Mouse (Mus musculus): ENCODE measurements around the gene Olfr1308. TPM values are rescaled to one million over a fixed set of nuclear protein-coding genes. Genes with fewer than 3 reads are reported as not detected.

Gene Olfr1308
- total RNA-seq (2014; fragmentation: Nextera tagmentation) (not detected in 2 replicates), total RNA-seq (2017) (not detected in 2 replicates)

DNA sequence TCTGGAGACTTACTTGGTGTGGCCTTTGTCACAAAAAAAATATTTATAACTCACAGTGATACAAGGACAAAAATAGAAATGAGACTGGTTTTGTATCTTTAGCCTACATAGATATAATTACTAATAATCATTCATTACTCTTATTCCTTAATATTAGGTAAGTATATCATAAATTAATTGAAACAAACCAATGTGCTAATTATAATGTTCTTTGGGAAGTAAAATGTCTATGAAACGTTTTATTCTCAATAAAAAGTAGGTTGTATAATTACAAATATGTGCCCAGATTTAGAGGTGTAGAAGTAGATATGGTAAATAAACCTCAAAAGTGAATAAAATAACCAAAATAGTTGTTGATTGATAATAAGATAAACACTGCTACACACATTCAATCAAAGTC lies at the start of gene Olfr1308:
TSS of gene Olfr1308 (minus strand) at position 101 of the 400 bp plus-strand sequence.
- no peak for ATAC-seq (replicated peaks; ENCODE audit: low FRiP score, low TSS enrichment, poor library complexity, severe bottlenecking)

DNA sequence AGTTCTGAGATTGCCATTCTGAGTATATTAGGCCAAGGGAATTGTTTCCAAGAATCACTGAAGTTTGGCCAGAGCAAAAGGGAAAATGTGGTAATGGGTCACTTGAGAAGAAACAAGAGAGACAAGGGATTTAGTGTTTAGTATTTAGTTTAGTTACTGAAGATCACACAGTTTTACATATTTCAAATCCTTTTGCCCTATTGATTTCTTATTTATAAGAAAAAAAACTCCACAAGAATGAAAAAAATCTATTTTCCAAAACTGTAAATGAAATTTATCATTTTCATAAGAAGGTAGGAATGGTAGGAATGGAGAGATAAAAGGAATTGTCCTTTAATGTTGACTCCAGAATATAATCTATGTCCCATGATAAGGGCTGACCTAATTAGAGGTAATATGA lies 47.9 kb upstream of the Olfr1308 start, which contains the start of gene Olfr1310:
TSS of gene Olfr1310 (minus strand) at position 101 of the 400 bp plus-strand sequence.
- no peak for ATAC-seq (replicated peaks; ENCODE audit: low FRiP score, low TSS enrichment, poor library complexity, severe bottlenecking)

DNA sequence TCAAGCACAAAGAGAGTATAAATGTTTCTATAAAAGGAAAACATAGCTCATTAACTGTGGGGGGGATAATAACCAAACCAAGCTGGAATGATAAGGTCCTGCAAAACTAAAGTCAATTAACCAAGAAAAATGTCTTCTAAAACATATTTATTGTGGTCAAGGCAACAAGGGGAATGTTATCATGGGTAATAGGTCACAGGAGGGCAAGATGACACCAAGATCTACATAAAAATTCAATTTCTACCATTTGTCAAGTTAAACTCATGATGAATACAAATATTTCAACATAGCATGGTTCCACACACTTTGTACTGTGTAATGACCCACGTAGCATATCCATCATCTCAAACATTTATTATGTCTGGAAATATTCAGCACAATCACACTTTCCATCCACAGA lies 25.4 kb upstream of the Olfr1308 start, which contains the start of gene Olfr1309:
TSS of gene Olfr1309 (minus strand) at position 101 of the 400 bp plus-strand sequence.
- no peak for ATAC-seq (replicated peaks; ENCODE audit: low FRiP score, low TSS enrichment, poor library complexity, severe bottlenecking)

DNA sequence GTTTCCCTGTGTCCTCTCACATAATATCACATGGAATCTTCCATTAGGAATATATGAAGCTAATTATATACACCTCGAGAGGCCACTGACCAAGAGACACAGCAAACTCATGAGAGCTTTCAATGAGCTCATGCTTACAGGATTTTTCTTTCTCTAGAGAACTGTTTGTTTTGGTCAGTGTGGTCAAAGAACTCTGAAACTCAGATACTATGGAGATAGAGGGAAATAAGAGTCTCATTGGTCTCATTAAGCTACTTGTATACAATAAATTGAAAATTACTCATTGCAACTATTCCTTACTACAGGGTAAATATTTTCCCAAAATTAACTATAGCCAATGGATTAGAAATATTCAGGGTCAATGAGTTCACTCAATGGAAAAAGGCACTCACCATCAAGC lies 15.4 kb downstream of the Olfr1308 start, which contains the start of gene Olfr1307:
TSS of gene Olfr1307 (minus strand) at position 101 of the 400 bp plus-strand sequence.
- ATAC-seq (replicated peaks; ENCODE audit: low FRiP score, low TSS enrichment, poor library complexity, severe bottlenecking) = no peak

DNA sequence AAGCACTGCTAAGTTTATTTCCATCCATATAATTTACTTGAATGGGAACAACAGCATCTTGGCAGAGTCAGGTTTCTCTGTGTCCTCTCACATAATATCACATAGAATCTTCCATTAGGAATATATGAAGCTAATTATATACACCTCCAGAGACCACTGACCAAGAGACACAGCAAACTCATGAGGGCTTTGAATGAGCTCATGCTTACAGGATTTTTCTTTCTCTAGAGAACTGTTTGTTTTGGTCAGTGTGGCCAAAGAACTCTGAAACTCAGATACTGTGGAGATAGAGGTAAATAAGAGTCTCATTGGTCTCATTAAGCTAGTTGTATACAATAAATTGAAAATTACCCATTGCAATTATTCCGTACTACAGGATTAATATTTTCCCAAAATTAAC lies 48.6 kb downstream of the Olfr1308 start, which contains the start of gene Olfr1306:
TSS of gene Olfr1306 (minus strand) at position 101 of the 400 bp plus-strand sequence.
- no peak for ATAC-seq (replicated peaks; ENCODE audit: low FRiP score, low TSS enrichment, poor library complexity, severe bottlenecking)

Other genes starting within 250 kb of the Olfr1308 start
- gene Olfr1301, start 213.9 kb downstream of the Olfr1308 start, total RNA-seq (2014; fragmentation: Nextera tagmentation) = not detected in 2 replicates
- gene Olfr1301, start 213.9 kb downstream of the Olfr1308 start, total RNA-seq (2017) = not detected in 2 replicates
- gene Olfr1302, start 187.5 kb downstream of the Olfr1308 start, total RNA-seq (2014; fragmentation: Nextera tagmentation) = not detected in 2 replicates
- not detected in 2 replicates for gene Olfr1302, start 187.5 kb downstream of the Olfr1308 start, total RNA-seq (2017)
- gene Olfr1303, start 144.6 kb downstream of the Olfr1308 start, total RNA-seq (2014; fragmentation: Nextera tagmentation) = not detected in 2 replicates
- gene Olfr1303, start 144.6 kb downstream of the Olfr1308 start, total RNA-seq (2017) = not detected in 2 replicates
- not detected in 2 replicates for gene Olfr1305, start 87.8 kb downstream of the Olfr1308 start, total RNA-seq (2014; fragmentation: Nextera tagmentation)
- not detected in 2 replicates for gene Olfr1305, start 87.8 kb downstream of the Olfr1308 start, total RNA-seq (2017)
- not detected in 2 replicates for gene Olfr1306, start 48.7 kb downstream of the Olfr1308 start, total RNA-seq (2014; fragmentation: Nextera tagmentation)
- not detected in 2 replicates for gene Olfr1306, start 48.7 kb downstream of the Olfr1308 start, total RNA-seq (2017)
- not detected in 2 replicates for gene Olfr1307, start 15.5 kb downstream of the Olfr1308 start, total RNA-seq (2014; fragmentation: Nextera tagmentation)
- not detected in 2 replicates for gene Olfr1307, start 15.5 kb downstream of the Olfr1308 start, total RNA-seq (2017)
- gene Olfr1309, start 25.3 kb upstream of the Olfr1308 start, total RNA-seq (2014; fragmentation: Nextera tagmentation) = not detected in 2 replicates
- gene Olfr1309, start 25.3 kb upstream of the Olfr1308 start, total RNA-seq (2017) = not detected in 2 replicates
- not detected in 2 replicates for gene Olfr1310, start 47.8 kb upstream of the Olfr1308 start, total RNA-seq (2014; fragmentation: Nextera tagmentation)
- not detected in 2 replicates for gene Olfr1310, start 47.8 kb upstream of the Olfr1308 start, total RNA-seq (2017)
- gene Olfr1311, start 59.5 kb upstream of the Olfr1308 start, total RNA-seq (2014; fragmentation: Nextera tagmentation) = not detected in 2 replicates
- not detected in 2 replicates for gene Olfr1311, start 59.5 kb upstream of the Olfr1308 start, total RNA-seq (2017)
- not detected in 2 replicates for gene Olfr1312, start 85.3 kb upstream of the Olfr1308 start, total RNA-seq (2014; fragmentation: Nextera tagmentation)
- gene Olfr1312, start 85.3 kb upstream of the Olfr1308 start, total RNA-seq (2017) = not detected in 2 replicates
- gene Olfr1313, start 112.9 kb upstream of the Olfr1308 start, total RNA-seq (2014; fragmentation: Nextera tagmentation) = not detected in 2 replicates
- not detected in 2 replicates for gene Olfr1313, start 112.9 kb upstream of the Olfr1308 start, total RNA-seq (2017)
- not detected in 2 replicates for gene Olfr1314, start 131.8 kb upstream of the Olfr1308 start, total RNA-seq (2014; fragmentation: Nextera tagmentation)
- gene Olfr1314, start 131.8 kb upstream of the Olfr1308 start, total RNA-seq (2017) = not detected in 2 replicates
- gene Olfr1315-ps1, start 150.5 kb upstream of the Olfr1308 start, total RNA-seq (2014; fragmentation: Nextera tagmentation) = not detected in 2 replicates
- not detected in 2 replicates for gene Olfr1315-ps1, start 150.5 kb upstream of the Olfr1308 start, total RNA-seq (2017)
- gene Olfr1316, start 170.0 kb upstream of the Olfr1308 start, total RNA-seq (2014; fragmentation: Nextera tagmentation) = not detected in 2 replicates
- gene Olfr1316, start 170.0 kb upstream of the Olfr1308 start, total RNA-seq (2017) = not detected in 2 replicates
- gene Olfr1317, start 175.4 kb upstream of the Olfr1308 start, total RNA-seq (2014; fragmentation: Nextera tagmentation) = not detected in 2 replicates
- gene Olfr1317, start 175.4 kb upstream of the Olfr1308 start, total RNA-seq (2017) = not detected in 2 replicates
- gene Olfr1318, start 189.3 kb upstream of the Olfr1308 start, total RNA-seq (2014; fragmentation: Nextera tagmentation) = not detected in 2 replicates
- gene Olfr1318, start 189.3 kb upstream of the Olfr1308 start, total RNA-seq (2017) = not detected in 2 replicates